Mouse (Mus musculus) macrophage (primary cell): ENCODE measurements around the gene Serpinb1c. TPM values are rescaled to one million over a fixed set of nuclear protein-coding genes. Genes with fewer than 3 reads are reported as not detected.
"Not testable (repeated sequence)": the region's sequence is repeated elsewhere in the genome, so short reads cannot be mapped to it uniquely, and the experiment has no call there.

Experiments
- H3K27ac ChIP-seq: fragments of 350-480 bp; formaldehyde crosslinking; 2 replicates; pipeline ENCODE4 v1.9.0; 2021
- H3K36me3 ChIP-seq: fragments of 350-480 bp; formaldehyde crosslinking; 2 replicates; pipeline ENCODE4 v1.9.0; 2021; ENCODE audit errors: inconsistent target
- H3K4me3 ChIP-seq: fragments of 350-480 bp; formaldehyde crosslinking; 2 replicates; pipeline ENCODE4 v1.9.0; 2021; ENCODE audit errors: inconsistent target
- H3K79me2 ChIP-seq: fragments of 350-480 bp; formaldehyde crosslinking; 2 replicates; pipeline ENCODE4 v1.9.0; 2021; ENCODE audit errors: inconsistent target
- WGBS: methylation state at CpG from one replicate; pipeline ENCODE4 v1.1.7; 2026; ENCODE audit warnings: inconsistent platforms; ENCODE audit not compliant: missing documents; 5-methylcytosine and 5-hydroxymethylcytosine counted together
- polyA plus RNA-seq: library from polyadenylated mRNA; stranded (reverse); fragments of 250-400 nt; gene quantifications from 3 replicates; pipeline ENCODE4 v1.2.4, GENCODE M21; 2018; ENCODE audit warnings: inconsistent platforms
- total RNA-seq, 78 experiments: library from RNA; depleted of rRNA; stranded (reverse); fragments of 250-400 nt; gene quantifications; 1 replicate in 9 of 78; 2 replicates in 24 of 78; 3 replicates in 43 of 78; 4 replicates in 2 of 78; pipeline ENCODE4 v1.2.4; 2018; ENCODE audit warnings: inconsistent platforms in 56 of 78

Gene Serpinb1c
- total RNA-seq (2018; cell fraction: chromatin; rRNA removed) = 10 to 100 TPM in 5 of 26 experiments, 1 to 10 TPM in 21; 2.1 to 26.5 (median 8.0) TPM
- total RNA-seq (2018; cell fraction: cytosol; rRNA removed) = 1 to 10 TPM; 2.3 to 8.2 (median 4.0) TPM
- total RNA-seq (2018; cell fraction: nucleus; rRNA removed) = 10 to 100 TPM in 5 of 26 experiments, 1 to 10 TPM in 21; 3.9 to 13.8 (median 7.2) TPM
- polyA plus RNA-seq = 3.9 to 4.2 TPM (median 4.2 TPM) in 3 replicates

DNA sequence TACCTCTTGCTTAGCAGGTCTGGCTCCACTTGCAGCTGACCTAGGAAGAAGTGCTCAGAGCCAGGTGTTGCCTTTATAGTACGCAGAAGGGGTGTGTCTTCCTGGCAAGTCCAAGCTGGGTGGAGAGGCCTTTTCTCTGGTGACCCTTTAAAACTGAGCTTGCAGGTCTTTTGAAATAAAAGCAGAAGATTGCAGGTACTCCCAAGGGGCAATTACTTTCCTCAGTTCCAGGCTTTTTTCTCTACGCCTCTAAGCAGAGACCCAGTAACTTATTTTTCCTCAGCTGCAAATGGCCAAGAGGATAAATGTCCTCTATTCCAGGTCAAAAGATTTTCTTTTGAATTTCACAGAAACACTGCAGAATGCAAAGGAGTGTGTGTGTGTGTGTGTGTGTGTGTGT, at the start of gene Serpinb1c:
TSS of gene Serpinb1c (minus strand) at position 101 of the 400 bp plus-strand sequence.
- Histone ChIP-seq H3K79me2 (no peaks in the 10 kb centered on the region), H3K27ac (no peak within 1 kb of the TSS), H3K36me3 (no peaks in the 10 kb centered on the region), H3K4me3 (no peak within 1 kb of the TSS)
- 97% methylated on average over 2 of the region's 2 CpGs for WGBS

DNA sequence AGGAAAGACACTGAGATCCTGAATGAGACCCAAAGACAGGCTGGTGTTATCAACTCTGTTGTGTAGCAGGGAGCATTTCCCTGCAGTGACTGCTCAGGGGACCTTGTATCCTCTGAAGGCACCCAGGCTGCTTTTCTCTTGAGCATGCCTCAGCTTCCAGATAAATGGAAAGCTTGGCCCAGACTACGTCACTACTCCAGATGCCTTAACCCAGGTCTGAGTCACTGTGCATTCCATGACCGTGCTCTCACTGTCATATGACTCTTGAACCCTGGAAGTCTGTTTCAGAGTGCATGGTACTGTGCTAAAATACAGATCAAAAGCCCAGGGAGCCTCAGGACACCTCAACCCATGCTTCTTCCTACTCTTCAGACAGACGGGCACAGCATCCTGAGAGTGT, 41.2 kb upstream of the Serpinb1c start:
- 85% methylated on average over 3 of the region's 3 CpGs for WGBS
- H3K36me3 ChIP-seq, H3K79me2 ChIP-seq, H3K4me3 ChIP-seq: not testable (repeated sequence)
- H3K27ac ChIP-seq = peak overlapping the region; percentile 44

DNA sequence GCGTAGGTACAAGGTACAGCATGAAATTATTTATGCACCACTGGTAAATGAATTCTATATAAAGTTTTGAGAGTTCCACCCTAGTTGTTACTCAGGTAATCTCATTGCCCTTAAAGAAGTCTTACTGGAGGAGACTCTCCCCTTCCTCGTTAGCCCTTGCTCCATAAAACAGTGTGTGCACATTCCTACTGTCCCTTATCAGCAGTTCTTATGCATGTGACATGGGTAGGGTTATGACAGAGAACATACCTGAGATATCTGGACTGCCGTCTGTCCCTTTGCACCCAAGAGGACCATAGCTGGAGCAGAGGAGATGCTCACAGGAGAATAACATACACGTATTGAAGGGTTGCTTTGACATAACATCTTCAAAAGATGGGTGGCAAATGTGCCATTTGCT, 40.3 kb upstream of the Serpinb1c start:
- H3K27ac ChIP-seq = peak overlapping the region; percentile 44; the same call in 1 of the 2 replicates
- 91% methylated on average over 4 of the region's 4 CpGs for WGBS
- not testable (repeated sequence) for H3K79me2 ChIP-seq, H3K36me3 ChIP-seq, H3K4me3 ChIP-seq

DNA sequence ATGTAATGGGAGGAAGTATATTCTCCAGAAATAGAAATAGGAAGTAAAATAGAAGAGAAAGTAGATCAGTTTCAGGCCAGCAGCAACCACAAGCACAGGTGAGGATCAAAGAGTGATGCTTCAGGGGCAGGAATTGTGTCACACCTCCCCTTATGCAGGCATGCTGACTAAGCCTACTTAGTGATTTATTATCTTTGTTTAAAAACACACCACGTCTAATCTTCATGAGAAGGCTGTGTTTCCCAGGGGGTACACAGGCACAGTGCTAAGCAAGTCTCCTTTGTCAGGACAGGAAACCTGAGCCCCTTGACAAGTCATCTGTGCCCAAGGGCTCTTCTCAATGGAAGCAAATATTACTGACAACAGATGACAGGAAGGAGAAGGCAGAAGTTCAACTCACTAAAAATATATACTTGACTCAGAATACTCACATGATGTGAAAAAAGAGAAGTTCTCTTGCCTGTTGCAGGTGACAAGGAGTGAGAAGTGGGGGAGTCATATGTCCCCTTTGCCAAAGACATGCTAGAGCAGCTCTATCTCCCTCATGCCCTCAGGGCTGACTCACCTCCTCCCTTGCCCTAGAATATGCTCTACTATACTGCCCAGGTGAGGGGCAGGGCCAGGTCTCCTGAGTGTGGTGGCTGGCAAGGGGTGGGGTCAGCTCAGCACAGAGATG, 36.8 kb upstream of the Serpinb1c start:
- WGBS = 0% methylated on average over 1 of the region's 1 CpGs
- H3K36me3 ChIP-seq = no peaks in the 10 kb centered on the region
- H3K79me2 ChIP-seq = no peaks in the 10 kb centered on the region
- H3K4me3 ChIP-seq = no peak overlapping the region
- H3K27ac ChIP-seq = peak overlapping the region; percentile 74

DNA sequence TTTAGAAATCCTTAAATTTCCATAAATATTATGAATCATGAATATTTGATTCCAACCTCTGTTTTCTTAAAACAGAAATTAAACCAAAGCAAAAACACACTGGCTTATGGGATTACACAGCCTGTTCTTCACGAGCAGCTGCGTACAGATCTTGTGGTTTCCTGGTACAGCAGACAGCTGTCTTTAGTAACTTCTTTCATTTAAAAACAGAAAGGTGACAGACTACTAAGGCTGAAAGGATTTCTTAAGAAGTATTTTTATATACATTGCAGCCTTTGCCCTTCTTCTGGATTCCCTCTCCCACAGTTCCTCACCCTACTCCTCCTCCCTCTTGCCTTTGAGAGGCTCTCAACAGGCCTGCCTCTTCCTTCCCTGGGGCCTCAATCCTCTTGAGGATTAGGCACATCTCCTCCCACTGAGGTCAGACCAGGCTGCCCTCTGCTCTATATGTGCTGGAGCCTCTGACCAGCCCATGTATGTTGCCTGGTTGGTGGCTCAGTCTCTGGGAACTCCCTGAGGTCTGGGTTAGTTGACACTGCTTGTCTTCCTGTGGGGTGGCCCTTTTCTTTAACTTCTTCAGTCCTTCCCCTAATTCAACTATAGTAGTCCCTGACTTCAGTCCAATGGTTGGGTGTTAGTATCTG, 31.2 kb upstream of the Serpinb1c start:
- 13% methylated on average over 2 of the region's 2 CpGs for WGBS
- peak overlapping the region; percentile 84 for H3K27ac ChIP-seq

DNA sequence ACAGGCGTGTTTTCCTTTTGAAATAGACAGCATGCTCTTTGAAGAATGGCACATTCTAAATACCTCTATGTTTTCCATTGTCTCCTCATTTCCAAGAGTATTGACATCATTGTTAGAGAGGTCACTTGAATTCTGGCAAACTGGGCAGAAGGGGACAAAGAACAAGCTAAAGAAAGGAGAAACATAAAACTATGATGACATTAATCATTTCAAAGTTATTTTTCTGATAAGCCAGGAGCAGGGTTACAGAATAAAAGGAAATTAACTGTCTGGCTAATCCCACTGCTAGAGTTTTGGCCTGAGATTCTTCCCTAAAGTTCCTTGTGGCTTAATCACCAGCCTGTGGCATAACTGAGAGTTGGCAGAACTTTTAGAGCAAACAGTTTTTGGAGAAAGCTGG, 29.2 kb upstream of the Serpinb1c start:
- no peak overlapping the region for H3K4me3 ChIP-seq
- 100% methylated on average over 1 of the region's 1 CpGs for WGBS
- no peaks in the 10 kb centered on the region for H3K79me2 ChIP-seq
- H3K27ac ChIP-seq = no peak overlapping the region
- no peaks in the 10 kb centered on the region for H3K36me3 ChIP-seq

More for the DNA sequence above, 31.2 kb upstream of the Serpinb1c start:
- H3K4me3 ChIP-seq = no peak overlapping the region
- H3K79me2 ChIP-seq = no peaks in the 10 kb centered on the region
- H3K36me3 ChIP-seq = no peaks in the 10 kb centered on the region

DNA sequence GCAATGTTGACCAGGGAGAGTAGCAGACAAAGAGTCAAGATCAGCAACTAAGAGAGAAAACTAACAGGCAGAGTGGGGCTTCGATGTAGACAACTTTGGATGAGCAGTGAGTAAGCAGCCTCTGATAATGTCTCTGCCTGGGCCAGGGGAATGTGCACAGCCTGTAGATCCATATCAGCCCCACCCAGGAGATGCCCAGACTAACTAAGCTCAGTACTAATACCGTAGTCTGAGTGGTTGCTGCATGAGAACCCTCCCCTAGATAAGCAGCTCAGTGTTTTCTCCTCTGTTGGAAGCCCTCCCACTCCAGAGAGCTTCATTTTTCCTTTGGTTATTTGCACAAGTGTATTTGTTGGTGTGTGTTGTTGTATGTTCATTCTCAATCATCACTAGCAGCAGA, 28.6 kb upstream of the Serpinb1c start:
- no peak overlapping the region for H3K4me3 ChIP-seq
- H3K36me3 ChIP-seq = no peaks in the 10 kb centered on the region
- 88% methylated on average over 2 of the region's 2 CpGs for WGBS
- no peaks in the 10 kb centered on the region for H3K79me2 ChIP-seq
- no peak overlapping the region for H3K27ac ChIP-seq

DNA sequence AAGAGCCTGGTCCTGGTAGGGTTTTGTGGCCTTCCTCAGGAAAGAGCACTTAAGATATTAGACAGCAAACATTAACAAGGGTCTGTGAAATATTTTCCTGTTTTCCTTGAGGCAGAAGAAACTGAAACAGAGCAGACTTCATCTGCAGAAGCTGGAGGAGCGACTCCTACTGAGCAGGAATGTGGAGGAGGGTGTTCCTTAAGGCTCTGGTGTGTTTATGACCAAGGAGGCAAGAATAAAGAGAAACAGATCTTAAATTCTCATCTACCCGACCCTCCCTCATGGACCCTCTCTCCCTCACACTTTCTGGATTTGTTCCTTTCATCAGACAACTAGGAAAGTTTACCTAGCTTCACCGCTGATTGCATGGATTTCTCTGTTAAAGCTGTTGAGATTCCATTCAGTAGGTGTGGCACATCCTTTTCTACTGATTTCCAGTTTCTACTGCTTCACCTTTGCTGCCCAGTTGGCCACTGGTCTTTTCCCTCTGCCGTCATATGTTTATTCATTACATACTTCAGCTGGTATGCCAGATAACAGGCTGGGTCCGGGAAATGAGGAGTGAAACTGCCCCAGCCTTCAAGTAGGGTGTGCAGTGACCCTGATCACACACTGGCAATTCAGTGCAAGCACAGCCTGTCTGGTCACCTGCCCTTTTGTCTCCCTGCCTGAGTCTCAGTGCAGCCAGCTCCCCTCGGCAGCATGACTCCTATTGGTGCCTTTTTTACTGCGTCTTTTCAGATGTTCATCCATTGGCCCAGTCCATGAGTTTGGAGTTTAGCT, 26.8 kb upstream of the Serpinb1c start:
- Histone ChIP-seq H3K36me3 (no peaks in the 10 kb centered on the region), H3K4me3 (no peak overlapping the region), H3K27ac (no peak overlapping the region), H3K79me2 (no peaks in the 10 kb centered on the region)
- 90% methylated on average over 7 of the region's 7 CpGs for WGBS

DNA sequence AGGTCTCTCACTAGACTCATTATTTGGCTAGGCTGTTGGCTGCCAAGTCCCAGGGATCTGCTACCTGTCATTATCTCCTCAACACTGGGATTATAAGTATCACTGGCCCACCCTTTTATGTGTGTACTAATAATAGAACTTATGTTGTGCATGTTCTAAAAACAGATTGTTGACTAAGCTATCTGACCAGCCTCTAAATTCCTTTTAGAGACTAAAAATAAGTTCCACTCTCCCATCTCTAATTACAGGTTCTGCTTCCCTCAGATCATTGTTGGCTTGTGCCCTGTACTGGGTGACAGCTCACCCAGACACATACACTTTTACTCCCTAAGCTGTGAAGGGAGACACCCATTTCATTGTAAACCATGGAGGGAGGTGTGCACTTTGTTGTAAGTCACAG, 24.6 kb upstream of the Serpinb1c start:
- Histone ChIP-seq H3K27ac (no peak overlapping the region), H3K4me3 (no peak overlapping the region), H3K79me2 (no peaks in the 10 kb centered on the region), H3K36me3 (no peaks in the 10 kb centered on the region)

DNA sequence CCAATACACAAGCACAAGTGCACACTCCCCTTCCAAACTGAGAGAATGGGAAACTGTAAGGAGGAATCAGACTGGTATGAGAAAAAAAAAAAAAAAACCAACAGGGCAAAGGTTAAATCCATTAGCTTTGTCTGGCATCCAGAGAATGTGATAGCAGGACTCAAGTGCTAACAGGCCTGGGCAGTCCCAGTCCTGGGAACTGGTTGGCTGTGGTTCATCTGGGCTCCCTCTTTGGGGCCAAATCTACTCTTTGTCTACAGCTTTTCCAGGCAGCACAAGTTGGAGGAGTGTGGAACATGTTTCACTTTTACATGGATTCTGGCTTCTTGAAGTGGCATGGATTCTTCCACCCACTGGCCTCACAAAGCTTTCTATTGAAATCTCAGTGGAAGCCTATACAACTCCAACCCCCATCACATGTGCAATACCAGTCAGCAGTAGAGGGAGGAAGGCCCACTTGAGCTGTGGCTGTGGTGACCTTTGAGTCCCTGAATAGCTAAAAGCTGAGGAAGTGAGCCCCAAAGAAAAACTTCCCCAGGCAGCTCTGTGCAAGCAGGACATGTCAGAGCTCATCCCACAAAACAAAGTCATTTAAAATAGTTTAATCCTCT, 14.9 kb upstream of the Serpinb1c start:
- H3K36me3 ChIP-seq = no peaks in the 10 kb centered on the region
- no peaks in the 10 kb centered on the region for H3K79me2 ChIP-seq
- H3K4me3 ChIP-seq = no peak overlapping the region
- peak overlapping the region; percentile 82 for H3K27ac ChIP-seq

DNA sequence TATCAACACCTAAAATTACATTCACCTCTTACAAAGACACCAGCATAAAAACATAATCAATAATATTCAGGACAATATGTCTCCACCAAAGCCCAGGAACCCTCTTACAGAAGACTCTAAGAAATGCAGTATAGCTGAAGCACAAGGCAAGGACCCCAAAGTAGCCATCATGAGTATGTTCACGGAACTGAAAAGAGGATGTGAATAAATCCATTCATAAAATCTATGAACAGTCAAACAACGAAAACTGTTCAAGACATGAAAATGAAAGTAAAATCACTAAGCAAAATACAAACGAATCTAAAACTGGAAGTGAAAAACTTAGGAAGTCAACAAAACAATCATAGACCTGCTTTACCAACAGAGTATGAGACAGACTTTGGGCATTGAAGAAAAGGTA, 10.2 kb upstream of the Serpinb1c start:
- peak overlapping the region; percentile 21 for H3K27ac ChIP-seq
- 3% methylated on average over 3 of the region's 3 CpGs for WGBS
- H3K4me3 ChIP-seq = no peak overlapping the region
- no peaks in the 10 kb centered on the region for H3K79me2 ChIP-seq
- H3K36me3 ChIP-seq = no peaks in the 10 kb centered on the region

DNA sequence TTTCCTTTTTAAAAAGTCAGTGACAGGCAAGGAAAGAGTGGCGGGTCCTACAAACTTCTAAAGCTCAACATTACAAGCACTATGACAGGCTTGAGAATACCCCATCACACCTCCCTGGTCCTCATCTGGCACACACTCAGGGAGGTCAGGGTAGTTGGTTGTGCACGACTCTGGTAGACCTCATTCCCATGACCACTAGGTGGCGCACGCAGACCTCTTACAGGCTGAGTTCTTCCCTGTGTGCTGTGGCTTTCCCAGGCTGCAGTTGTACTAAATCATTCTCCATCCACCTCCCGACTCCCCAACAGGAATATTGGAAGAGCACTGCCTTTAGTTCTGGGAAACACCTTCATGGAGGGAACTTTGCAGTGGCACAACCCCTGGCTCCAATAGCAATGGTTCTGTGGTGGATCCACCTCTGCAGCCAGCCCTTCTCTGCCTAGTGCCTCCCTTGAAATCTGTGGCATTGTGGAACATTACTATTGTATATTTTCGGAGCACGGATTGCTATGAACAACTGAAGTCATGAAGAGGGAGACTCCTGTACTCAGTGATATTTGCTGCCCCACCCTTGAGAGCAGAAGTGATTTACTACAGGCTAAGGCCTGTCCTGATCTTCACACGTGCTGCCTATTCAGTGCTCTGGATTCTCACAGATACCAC, 5.3 kb upstream of the Serpinb1c start:
- H3K79me2 ChIP-seq = no peaks in the 10 kb centered on the region
- no peaks in the 10 kb centered on the region for H3K36me3 ChIP-seq
- no peak overlapping the region for H3K4me3 ChIP-seq
- H3K27ac ChIP-seq = no peak overlapping the region
- WGBS = 26% methylated on average over 8 of the region's 8 CpGs

DNA sequence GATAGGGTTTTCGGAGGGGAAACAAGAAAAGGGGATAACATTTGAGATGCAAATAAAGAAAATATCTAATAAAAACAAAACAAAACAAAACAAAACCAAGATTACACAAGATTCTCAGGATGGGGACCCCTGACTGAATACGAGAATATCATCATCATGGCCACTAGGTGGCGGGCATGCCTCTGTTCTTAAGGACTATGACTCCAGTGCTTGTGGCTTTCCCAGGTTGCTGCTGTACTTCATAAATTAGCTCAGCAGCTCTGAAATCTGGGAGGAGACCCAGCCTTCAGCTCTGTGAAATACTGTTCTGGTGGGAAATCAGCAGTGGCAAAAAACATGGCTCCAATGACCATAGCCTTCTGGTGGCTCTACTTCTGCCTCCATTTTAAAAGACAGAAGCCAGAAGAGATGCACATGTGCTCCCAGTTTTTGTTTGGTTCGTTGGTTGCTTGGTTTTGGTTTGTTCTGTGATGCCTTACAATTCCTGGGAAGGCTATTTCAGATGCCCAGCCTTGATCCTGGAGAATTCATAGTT, 4.5 kb upstream of the Serpinb1c start:
- Histone ChIP-seq H3K4me3 (no peak overlapping the region), H3K27ac (no peak overlapping the region), H3K36me3 (no peaks in the 10 kb centered on the region), H3K79me2 (no peaks in the 10 kb centered on the region)
- 17% methylated on average over 4 of the region's 4 CpGs for WGBS

DNA sequence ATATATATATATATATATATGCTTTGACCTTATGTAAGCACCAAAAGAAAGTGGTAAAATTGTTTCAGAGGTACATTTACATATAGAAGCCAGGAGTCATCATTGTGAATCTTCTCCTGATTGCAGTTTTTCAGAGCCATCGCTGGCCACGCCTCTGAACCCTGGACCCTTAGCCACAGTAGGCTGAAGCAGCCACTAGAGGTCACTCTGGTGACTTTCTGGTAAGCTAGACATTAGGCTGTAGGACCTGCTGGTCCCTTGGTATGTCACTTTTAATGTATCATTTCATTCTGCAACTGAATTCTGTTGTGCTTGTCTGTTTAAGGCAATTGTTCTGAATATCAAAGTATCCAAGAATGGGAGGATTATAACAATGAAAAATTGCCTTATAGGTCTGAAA, 2.6 kb upstream of the Serpinb1c start:
- H3K79me2 ChIP-seq = no peaks in the 10 kb centered on the region
- 15% methylated on average over 2 of the region's 2 CpGs for WGBS
- no peak overlapping the region for H3K4me3 ChIP-seq
- no peak overlapping the region for H3K27ac ChIP-seq
- H3K36me3 ChIP-seq = no peaks in the 10 kb centered on the region
